Mouse (Mus musculus): ENCODE measurements around the gene Fam81a. TPM values are rescaled to one million over a fixed set of nuclear protein-coding genes. Genes with fewer than 3 reads are reported as not detected.

Fam81a gene
- polyA plus RNA-seq, 1 experiment from 2014 or later = 46.6 TPM

DNA sequence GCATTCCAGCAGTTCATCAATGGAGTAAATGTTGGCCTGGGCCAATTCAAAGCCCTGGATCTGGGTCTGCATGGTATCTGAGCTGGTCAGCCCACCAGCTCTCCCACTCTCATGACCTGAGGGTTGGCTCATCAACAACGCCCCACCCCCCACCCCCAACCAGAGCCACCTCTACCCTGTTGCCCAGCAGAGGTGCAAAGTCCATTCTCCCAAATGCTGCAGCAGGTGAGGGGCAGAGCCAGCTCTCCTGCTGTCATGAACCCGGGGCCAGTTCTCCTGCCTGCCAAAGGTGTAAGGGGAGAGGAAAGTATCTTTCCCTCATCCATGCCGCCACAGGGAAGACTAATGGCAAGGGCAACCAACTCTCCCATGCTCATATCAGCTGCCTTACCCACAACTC lies 5.3 kb upstream of the Fam81a start:
- Histone ChIP-seq H3K9ac (ENCODE audit: low read length) (no peak overlapping the region), H3K4me2 (ENCODE audit: low read length) (no peak overlapping the region), H3K9me3 (ENCODE audit: control insufficient read depth, low read length) (no peaks in the 10 kb centered on the region), H3K36me3 (ENCODE audit: control insufficient read depth, insufficient read depth, low read length) (no peaks in the 10 kb centered on the region), H3K27ac (replicated peaks in 1 of 2; ENCODE audit: control insufficient read depth in 1 of 2, insufficient read depth in 1 of 2, low read depth in 2 of 2, low read length in 2 of 2) (no peak overlapping the region), H3K4me1 (ENCODE audit: control insufficient read depth in 2 of 2, insufficient read depth in 2 of 2, low read length in 2 of 2) (no peaks in the 10 kb centered on the region), H3K4me3 (ENCODE audit: control insufficient read depth in 1 of 2, insufficient read depth in 1 of 2, low read depth in 1 of 2, low read length in 2 of 2) (no peak overlapping the region), H3K27me3 (ENCODE audit: control insufficient read depth, insufficient read depth, low read length) (no peaks in the 10 kb centered on the region)
- ATAC-seq (ENCODE audit: insufficient number of reproducible peaks, insufficient read depth, low FRiP score, low read depth) = no peak
- WGBS = 46% methylated on average over 3 of the region's 3 CpGs

- no peaks in the 10 kb centered on the region for H3K36me3 ChIP-seq (ENCODE audit: control insufficient read depth, insufficient read depth, low read length)
- H3K9me3 ChIP-seq (ENCODE audit: control insufficient read depth, low read length) = no peaks in the 10 kb centered on the region
- 81% methylated on average over 4 of the region's 4 CpGs for WGBS
- H3K4me3 ChIP-seq (ENCODE audit: control insufficient read depth in 1 of 2, insufficient read depth in 1 of 2, low read depth in 1 of 2, low read length in 2 of 2) = no peak overlapping the region
- H3K4me2 ChIP-seq (ENCODE audit: low read length) = no peak overlapping the region
- no peak overlapping the region for H3K9ac ChIP-seq (ENCODE audit: low read length)
- H3K4me1 ChIP-seq (ENCODE audit: control insufficient read depth in 2 of 2, insufficient read depth in 2 of 2, low read length in 2 of 2) = peaks cover 2 to 7% of the 10 kb centered on the region in 2 experiments; a peak in 3 of 4 replicates
- no peak overlapping the region for H3K27ac ChIP-seq (replicated peaks in 1 of 2; ENCODE audit: control insufficient read depth in 1 of 2, insufficient read depth in 1 of 2, low read depth in 2 of 2, low read length in 2 of 2)
- ATAC-seq (ENCODE audit: insufficient number of reproducible peaks, insufficient read depth, low FRiP score, low read depth) = no peak
- peaks cover 5% of the 10 kb centered on the region; the same call in 1 of the 2 replicates for H3K27me3 ChIP-seq (ENCODE audit: control insufficient read depth, insufficient read depth, low read length)
Observed at GRCm38 (mm10) chr9:70145426-70145825, 3.1 kb upstream of the Fam81a start.

GRCm38 (mm10) chr9:70143326-70143725 lies 966 bp upstream of the Fam81a start:
- no peak for ATAC-seq (ENCODE audit: insufficient number of reproducible peaks, insufficient read depth, low FRiP score, low read depth)
- peaks cover 8 to 17% of the 10 kb centered on the region in 2 experiments for H3K4me1 ChIP-seq (ENCODE audit: control insufficient read depth in 2 of 2, insufficient read depth in 2 of 2, low read length in 2 of 2)
- no peaks in the 10 kb centered on the region for H3K36me3 ChIP-seq (ENCODE audit: control insufficient read depth, insufficient read depth, low read length)
- H3K27ac ChIP-seq (replicated peaks in 1 of 2; ENCODE audit: control insufficient read depth in 1 of 2, insufficient read depth in 1 of 2, low read depth in 2 of 2, low read length in 2 of 2) = no peak overlapping the region
- H3K9me3 ChIP-seq (ENCODE audit: control insufficient read depth, low read length) = no peaks in the 10 kb centered on the region
- H3K4me3 ChIP-seq (ENCODE audit: control insufficient read depth in 1 of 2, insufficient read depth in 1 of 2, low read depth in 1 of 2, low read length in 2 of 2) = no peak overlapping the region
- peaks cover 8% of the 10 kb centered on the region; the same call in 1 of the 2 replicates for H3K27me3 ChIP-seq (ENCODE audit: control insufficient read depth, insufficient read depth, low read length)
- no peak overlapping the region for H3K4me2 ChIP-seq (ENCODE audit: low read length)
- WGBS = 73% methylated on average over 8 of the region's 8 CpGs
- no peak overlapping the region for H3K9ac ChIP-seq (ENCODE audit: low read length)

GRCm38 (mm10) chr9:70141885-70142326 lies 454 bp downstream of the Fam81a start:
- no peaks in the 10 kb centered on the region for H3K36me3 ChIP-seq (ENCODE audit: control insufficient read depth, insufficient read depth, low read length)
- H3K4me1 ChIP-seq (ENCODE audit: control insufficient read depth in 2 of 2, insufficient read depth in 2 of 2, low read length in 2 of 2) = peaks cover 8 to 17% of the 10 kb centered on the region in 2 experiments
- peak overlapping the region; percentile 73 for H3K4me2 ChIP-seq (ENCODE audit: low read length)
- ATAC-seq (ENCODE audit: insufficient number of reproducible peaks, insufficient read depth, low FRiP score, low read depth) = no peak
- peak overlapping the region; percentile 68 for H3K9ac ChIP-seq (ENCODE audit: low read length)
- peak overlapping the region; percentile 64 to 76 for H3K4me3 ChIP-seq (ENCODE audit: control insufficient read depth in 1 of 2, insufficient read depth in 1 of 2, low read depth in 1 of 2, low read length in 2 of 2)
- H3K9me3 ChIP-seq (ENCODE audit: control insufficient read depth, low read length) = no peaks in the 10 kb centered on the region
- 8% methylated on average over 11 of the region's 11 CpGs for WGBS
- H3K27me3 ChIP-seq (ENCODE audit: control insufficient read depth, insufficient read depth, low read length) = peaks cover 9% of the 10 kb centered on the region; the same call in 1 of the 2 replicates
- no peak overlapping the region for H3K27ac ChIP-seq (replicated peaks in 1 of 2; ENCODE audit: control insufficient read depth in 1 of 2, insufficient read depth in 1 of 2, low read depth in 2 of 2, low read length in 2 of 2)

DNA sequence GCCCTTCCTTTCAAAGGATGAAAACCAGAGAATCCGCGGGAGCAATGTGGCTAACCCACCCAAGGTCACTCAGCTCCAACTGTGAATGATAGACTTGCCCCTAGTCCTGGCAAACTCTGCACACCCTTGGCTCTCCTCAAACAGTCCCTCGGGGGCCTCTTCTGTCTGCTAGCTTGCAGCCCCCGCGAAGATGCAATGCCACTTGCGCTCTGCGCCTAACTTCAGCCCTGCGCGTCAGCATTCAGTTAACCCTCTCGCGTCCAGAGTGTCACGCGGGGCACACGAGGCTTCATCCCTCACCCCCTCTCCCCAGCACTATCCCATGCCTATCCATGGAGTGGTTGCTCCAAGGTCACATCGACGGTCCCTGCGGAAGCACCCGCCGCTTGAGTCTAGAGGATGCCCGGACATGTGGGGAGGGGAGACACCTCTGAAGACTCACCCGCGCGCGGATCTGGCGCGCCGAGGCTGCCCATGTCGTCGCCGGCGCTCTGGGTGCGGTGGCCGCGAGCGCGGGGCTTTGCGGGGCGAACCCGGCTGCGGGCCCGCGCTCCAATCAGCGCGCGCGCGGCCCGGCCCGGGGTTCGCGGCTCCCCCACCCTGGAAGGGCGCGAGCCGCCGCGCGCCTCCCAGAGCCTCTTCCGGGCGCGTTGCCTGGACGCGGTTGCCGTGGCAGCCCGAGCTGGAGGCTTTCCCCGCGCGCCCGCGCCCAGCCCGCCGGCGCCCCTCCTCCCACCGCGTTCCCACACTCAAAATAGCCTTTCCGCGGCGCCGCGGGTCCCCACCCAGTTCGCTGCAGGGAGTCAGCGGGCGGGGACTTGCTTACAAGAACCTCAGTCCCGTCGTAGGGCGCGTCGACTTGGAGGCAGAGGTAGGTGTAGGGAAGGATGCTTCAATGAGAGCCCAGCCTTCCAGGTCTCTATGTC lies 1.2 kb downstream of the Fam81a start:
- peak; percentile 68 for ATAC-seq (ENCODE audit: insufficient number of reproducible peaks, insufficient read depth, low FRiP score, low read depth)
- Histone ChIP-seq H3K4me2 (ENCODE audit: low read length) (peak overlapping the region; percentile 73), H3K4me1 (ENCODE audit: control insufficient read depth in 2 of 2, insufficient read depth in 2 of 2, low read length in 2 of 2) (peaks cover 8 to 24% of the 10 kb centered on the region in 2 experiments), H3K9ac (ENCODE audit: low read length) (peak overlapping the region; percentile 68), H3K36me3 (ENCODE audit: control insufficient read depth, insufficient read depth, low read length) (no peaks in the 10 kb centered on the region), H3K27me3 (ENCODE audit: control insufficient read depth, insufficient read depth, low read length) (peaks cover 9% of the 10 kb centered on the region; the same call in 1 of the 2 replicates), H3K9me3 (ENCODE audit: control insufficient read depth, low read length) (no peaks in the 10 kb centered on the region), H3K27ac (replicated peaks in 1 of 2; ENCODE audit: control insufficient read depth in 1 of 2, insufficient read depth in 1 of 2, low read depth in 2 of 2, low read length in 2 of 2) (peak overlapping the region; percentile 20 to 58; a peak in 3 of 4 replicates), H3K4me3 (ENCODE audit: control insufficient read depth in 1 of 2, insufficient read depth in 1 of 2, low read depth in 1 of 2, low read length in 2 of 2) (peak overlapping the region; percentile 64 to 76)
- WGBS = under 1% methylated on average over 87 of the region's 87 CpGs

DNA sequence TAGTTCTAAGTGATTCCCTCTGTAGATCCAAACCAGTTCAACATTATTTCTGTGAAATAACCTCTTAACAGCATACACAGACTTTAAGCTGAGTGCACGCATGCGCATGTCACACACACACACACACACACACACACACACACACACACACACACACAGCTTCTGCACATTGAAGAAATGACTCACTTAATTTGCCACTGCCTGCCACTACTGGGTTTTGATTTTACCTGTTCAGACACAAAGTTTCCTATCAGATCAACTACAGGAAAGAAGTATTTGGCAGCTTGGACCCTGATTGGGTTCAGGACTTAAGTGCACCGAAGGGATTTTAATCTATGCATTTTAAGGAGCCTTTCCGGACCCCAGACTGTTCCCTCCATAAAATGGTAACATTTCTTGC lies 2.0 kb downstream of the Fam81a start:
- Histone ChIP-seq H3K27ac (replicated peaks in 1 of 2; ENCODE audit: control insufficient read depth in 1 of 2, insufficient read depth in 1 of 2, low read depth in 2 of 2, low read length in 2 of 2) (peak overlapping the region; percentile 20 to 69; a peak in 3 of 4 replicates), H3K4me3 (ENCODE audit: control insufficient read depth in 1 of 2, insufficient read depth in 1 of 2, low read depth in 1 of 2, low read length in 2 of 2) (peak overlapping the region; percentile 64 to 76), H3K4me2 (ENCODE audit: low read length) (peak overlapping the region; percentile 73), H3K9me3 (ENCODE audit: control insufficient read depth, low read length) (no peaks in the 10 kb centered on the region), H3K4me1 (ENCODE audit: control insufficient read depth in 2 of 2, insufficient read depth in 2 of 2, low read length in 2 of 2) (peaks cover 8 to 24% of the 10 kb centered on the region in 2 experiments), H3K9ac (ENCODE audit: low read length) (peak overlapping the region; percentile 68), H3K27me3 (ENCODE audit: control insufficient read depth, insufficient read depth, low read length) (peaks cover 9% of the 10 kb centered on the region; the same call in 1 of the 2 replicates), H3K36me3 (ENCODE audit: control insufficient read depth, insufficient read depth, low read length) (no peaks in the 10 kb centered on the region)
- 52% methylated on average over 4 of the region's 4 CpGs for WGBS
- ATAC-seq (ENCODE audit: insufficient number of reproducible peaks, insufficient read depth, low FRiP score, low read depth) = no peak

DNA sequence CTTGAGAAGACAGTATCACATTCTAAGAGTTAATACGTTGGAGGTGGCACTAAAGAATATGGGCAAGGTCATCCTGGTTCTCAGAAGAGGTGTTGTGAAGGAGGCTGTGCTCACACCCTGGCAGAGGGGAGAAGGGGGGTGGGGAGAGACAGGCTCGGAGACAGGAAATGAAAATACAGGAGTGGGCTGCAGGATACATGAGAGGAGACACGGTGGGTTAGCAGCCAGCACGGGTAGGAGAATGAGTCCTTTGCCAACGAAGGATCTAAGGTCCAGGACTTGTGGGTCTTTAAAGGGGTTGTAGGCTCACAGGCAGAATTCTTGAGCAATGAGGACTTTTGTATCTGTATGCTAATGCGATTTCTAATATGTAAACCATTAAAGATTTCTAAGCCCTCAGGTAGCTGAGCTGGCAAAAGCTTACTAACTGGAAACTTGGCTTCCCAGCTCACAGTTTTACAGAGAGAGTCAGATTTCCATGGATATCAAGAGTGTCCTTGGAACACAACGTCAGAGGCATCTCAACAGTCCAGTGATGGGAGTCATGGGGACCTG lies 3.0 kb downstream of the Fam81a start:
- peaks cover 8 to 24% of the 10 kb centered on the region in 2 experiments for H3K4me1 ChIP-seq (ENCODE audit: control insufficient read depth in 2 of 2, insufficient read depth in 2 of 2, low read length in 2 of 2)
- H3K4me2 ChIP-seq (ENCODE audit: low read length) = peak overlapping the region; percentile 73
- H3K27me3 ChIP-seq (ENCODE audit: control insufficient read depth, insufficient read depth, low read length) = peaks cover 9% of the 10 kb centered on the region; the same call in 1 of the 2 replicates
- 40% methylated on average over 7 of the region's 7 CpGs for WGBS
- H3K27ac ChIP-seq (replicated peaks in 1 of 2; ENCODE audit: control insufficient read depth in 1 of 2, insufficient read depth in 1 of 2, low read depth in 2 of 2, low read length in 2 of 2) = peak overlapping the region; percentile 50 to 69; a peak in 3 of 4 replicates
- H3K9ac ChIP-seq (ENCODE audit: low read length) = peak overlapping the region; percentile 27; the same call in 1 of the 2 replicates
- H3K9me3 ChIP-seq (ENCODE audit: control insufficient read depth, low read length) = no peaks in the 10 kb centered on the region
- no peak for ATAC-seq (ENCODE audit: insufficient number of reproducible peaks, insufficient read depth, low FRiP score, low read depth)
- no peaks in the 10 kb centered on the region for H3K36me3 ChIP-seq (ENCODE audit: control insufficient read depth, insufficient read depth, low read length)
- H3K4me3 ChIP-seq (ENCODE audit: control insufficient read depth in 1 of 2, insufficient read depth in 1 of 2, low read depth in 1 of 2, low read length in 2 of 2) = no peak overlapping the region; a peak in 1 of 4 replicates

Data from heart, embryonic 14.5 days (tissue).